Mouse (Mus musculus) thymus, postnatal 0 days (tissue): ENCODE results near the gene Cdk11b. TPM values are rescaled to one million over a fixed set of nuclear protein-coding genes. Genes with fewer than 3 reads are reported as not detected.

Experiments
- DNase-seq: peaks from one replicate; pipeline ENCODE4 v3.0.0-alpha.2; 2015; ENCODE audit warnings: low spot score
- polyA plus RNA-seq: library from polyadenylated mRNA; unstranded; fragments of >200 nt; fragmentation: Nextera tagmentation; extraction: Ambion mirVana; gene quantifications from 2 replicates; pipeline ENCODE4 v1.2.1, GENCODE M21; 2015

The Cdk11b gene
- 65.7 and 76.3 TPM in 2 replicates for polyA plus RNA-seq

- peak; percentile 100 for DNase-seq
These were observed at the start of gene Cdk11b for GRCm38 (mm10) chr4:155624338-155625291. Gene Cdk11b, plus strand, starts transcription at chr4:155624854.

GRCm38 (mm10) chr4:155574931-155575330 is 49.7 kb upstream of the Cdk11b start:
- DNase-seq: no peak

GRCm38 (mm10) chr4:155575521-155575920 is 49.1 kb upstream of the Cdk11b start:
- no peak for DNase-seq

- DNase-seq: no peak
These were observed 47.5 kb upstream of the Cdk11b start for GRCm38 (mm10) chr4:155577132-155577531.

GRCm38 (mm10) chr4:155577741-155578140 is 46.9 kb upstream of the Cdk11b start:
- no peak for DNase-seq

- no peak for DNase-seq
These were observed 46.1 kb upstream of the Cdk11b start for GRCm38 (mm10) chr4:155578336-155579125.

GRCm38 (mm10) chr4:155580420-155580819 is 44.2 kb upstream of the Cdk11b start:
- peak; percentile 31 for DNase-seq

- no peak for DNase-seq
These were observed 42.3 kb upstream of the Cdk11b start for GRCm38 (mm10) chr4:155582279-155582905.

GRCm38 (mm10) chr4:155589356-155589755 is 35.3 kb upstream of the Cdk11b start:
- DNase-seq: no peak

- no peak for DNase-seq
These were observed 33.5 kb upstream of the Cdk11b start for GRCm38 (mm10) chr4:155591012-155591719.

GRCm38 (mm10) chr4:155593780-155594179 is 30.9 kb upstream of the Cdk11b start:
- DNase-seq: no peak

GRCm38 (mm10) chr4:155595777-155596176 is 28.9 kb upstream of the Cdk11b start:
- DNase-seq: no peak

- no peak for DNase-seq
These were observed 28.0 kb upstream of the Cdk11b start for GRCm38 (mm10) chr4:155596606-155597005.

GRCm38 (mm10) chr4:155598536-155598935 is 26.1 kb upstream of the Cdk11b start:
- no peak for DNase-seq

GRCm38 (mm10) chr4:155599901-155600825 is 24.5 kb upstream of the Cdk11b start:
- no peak for DNase-seq

- peak; percentile 94 for DNase-seq
These were observed 23.3 kb upstream of the Cdk11b start, which contains the start of gene Slc35e2 for GRCm38 (mm10) chr4:155601091-155601996. Gene Slc35e2, plus strand, starts transcription at chr4:155601416.

- DNase-seq: no peak
These were observed 22.6 kb upstream of the Cdk11b start for GRCm38 (mm10) chr4:155601997-155602456.

GRCm38 (mm10) chr4:155602753-155603152 is 21.9 kb upstream of the Cdk11b start:
- no peak for DNase-seq
